Mouse (Mus musculus) thymus, adult 18-20 months (tissue): ENCODE measurements around the gene Larp7.

Experiments used
- DNase-seq, 2 experiments: peaks; one replicate each; pipeline ENCODE4 v3.0.0; 2022; ENCODE audit warnings: mixed read lengths in 2 of 2

Larp7 gene

GRCm38 (mm10) chr3:127552973-127553719 is at the start of gene Larp7, which contains the start of gene Zgrf1:
Gene Larp7, minus strand, starts transcription at chr3:127553349.
Gene Zgrf1, plus strand, starts transcription at chr3:127553489.
- peak; percentile 98 for DNase-seq

- no peak for DNase-seq
Measured at GRCm38 (mm10) chr3:127597136-127597535, 44.0 kb upstream of the Larp7 start.

GRCm38 (mm10) chr3:127572557-127572956 is 19.4 kb upstream of the Larp7 start:
- peak in 1 of 2 experiments; percentile 20 for DNase-seq

GRCm38 (mm10) chr3:127565129-127565528 is 12.0 kb upstream of the Larp7 start:
- DNase-seq, result no peak

GRCm38 (mm10) chr3:127562974-127563373 is 9.8 kb upstream of the Larp7 start:
- DNase-seq, result no peak

- no peak for DNase-seq
Measured at GRCm38 (mm10) chr3:127558201-127558600, 5.1 kb upstream of the Larp7 start.

- DNase-seq, result no peak
Measured at GRCm38 (mm10) chr3:127554723-127555122, 1.6 kb upstream of the Larp7 start.

GRCm38 (mm10) chr3:127553720-127554043 is 533 bp upstream of the Larp7 start:
- no peak for DNase-seq

GRCm38 (mm10) chr3:127552434-127552972 is 646 bp downstream of the Larp7 start:
- DNase-seq, result no peak

- DNase-seq, result no peak
Measured at GRCm38 (mm10) chr3:127547882-127548281, 5.3 kb downstream of the Larp7 start.

GRCm38 (mm10) chr3:127544610-127545121 is 8.5 kb downstream of the Larp7 start:
- no peak for DNase-seq

- DNase-seq, result no peak
Measured at GRCm38 (mm10) chr3:127543976-127544375, 9.2 kb downstream of the Larp7 start.

- DNase-seq, result no peak
Measured at GRCm38 (mm10) chr3:127539193-127539592, 14.0 kb downstream of the Larp7 start.

GRCm38 (mm10) chr3:127530293-127530692 is 22.9 kb downstream of the Larp7 start:
- DNase-seq, result no peak

GRCm38 (mm10) chr3:127529824-127530223 is 23.3 kb downstream of the Larp7 start:
- no peak for DNase-seq

- no peak for DNase-seq
Measured at GRCm38 (mm10) chr3:127529210-127529609, 23.9 kb downstream of the Larp7 start.

- no peak for DNase-seq
Measured at GRCm38 (mm10) chr3:127527465-127528034, 25.6 kb downstream of the Larp7 start.

GRCm38 (mm10) chr3:127525188-127525819 is 27.8 kb downstream of the Larp7 start:
- DNase-seq, result no peak

GRCm38 (mm10) chr3:127521156-127521555 is 32.0 kb downstream of the Larp7 start:
- no peak for DNase-seq

GRCm38 (mm10) chr3:127520300-127520699 is 32.8 kb downstream of the Larp7 start:
- no peak for DNase-seq

GRCm38 (mm10) chr3:127515251-127515650 is 37.9 kb downstream of the Larp7 start:
- no peak for DNase-seq

GRCm38 (mm10) chr3:127513699-127514098 is 39.5 kb downstream of the Larp7 start:
- no peak for DNase-seq

GRCm38 (mm10) chr3:127512794-127513335 is 40.3 kb downstream of the Larp7 start:
- DNase-seq, result no peak
